Mouse (Mus musculus) cerebellum, adult 2 months (tissue): ENCODE results near the gene Nxn.

Source experiments
- CTCF ChIP-seq: fragments of 200-500 bp; IDR thresholded peaks from 2 replicates; pipeline ENCODE4 v1.5.1; 2011; ENCODE audit warnings: low read depth, mild to moderate bottlenecking, control low read depth, low read length, moderate library complexity, borderline replicate concordance; ENCODE audit not compliant: insufficient read depth
- POLR2A ChIP-seq: fragments of 200-500 bp; IDR thresholded peaks from 2 replicates; pipeline ENCODE4 v1.6.1; 2011; ENCODE audit warnings: low read length, control low read depth, borderline replicate concordance; ENCODE audit not compliant: insufficient read depth

DNA sequence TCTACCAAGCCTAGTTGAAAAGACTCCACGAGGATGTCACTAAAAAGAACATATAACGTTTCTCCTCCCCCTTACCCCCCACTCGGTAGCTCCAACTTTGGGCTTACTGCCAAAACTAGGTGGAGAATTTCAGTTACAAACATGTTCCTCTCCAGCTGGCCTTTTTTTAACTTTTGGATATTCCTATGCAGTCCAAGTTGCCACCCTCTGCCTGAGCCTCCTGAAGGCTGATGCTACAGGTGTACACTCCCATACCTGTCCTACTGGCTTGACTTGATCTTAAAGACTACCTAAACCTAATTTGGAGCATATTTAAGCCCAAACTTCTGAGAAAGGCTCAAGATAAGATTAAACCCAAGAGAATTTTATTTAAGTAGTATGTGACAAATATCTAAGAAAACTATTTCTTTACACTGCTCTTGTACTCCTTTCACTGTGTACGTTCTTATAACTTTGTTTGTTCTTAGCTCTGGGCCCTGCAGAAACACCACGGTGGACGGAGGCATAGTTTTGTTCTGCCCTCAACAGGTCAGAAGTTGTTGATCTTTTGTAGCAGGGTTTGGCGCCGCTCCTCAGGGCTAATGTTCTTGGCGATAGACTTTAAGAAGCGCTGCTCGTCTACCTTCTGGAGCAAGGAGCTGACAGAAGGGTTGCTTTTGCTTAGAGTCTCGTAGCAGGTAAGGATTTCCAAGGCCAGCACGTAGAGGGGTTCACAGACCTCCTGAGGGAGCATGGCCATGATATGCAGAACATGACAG is 188.5 kb downstream of the Nxn start:
- no peak for TF ChIP-seq CTCF
- TF ChIP-seq POLR2A = no peak
